Mouse (Mus musculus): Measurements from ENCODE around the gene Dmgdh.

DNA sequence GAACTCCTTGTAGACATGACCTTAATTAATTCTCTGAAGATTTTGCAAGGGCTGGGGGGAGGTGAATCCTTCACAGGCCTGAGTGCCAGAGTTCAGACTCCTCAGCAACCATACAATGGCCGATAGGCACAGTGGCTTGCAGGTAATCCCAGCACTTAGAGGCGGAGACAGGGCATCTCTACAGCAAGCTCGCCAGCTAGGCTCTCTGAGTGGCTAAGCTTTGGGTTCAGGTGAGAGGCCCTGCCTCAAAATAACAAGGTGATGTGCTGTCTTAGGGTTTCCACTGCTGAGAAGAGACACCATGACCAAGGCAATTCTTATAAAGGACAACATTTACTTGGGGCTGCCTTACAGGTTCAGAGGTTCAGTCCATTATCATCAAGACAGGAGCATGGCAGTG, 39.6 kb downstream of the Dmgdh start:
- TF ChIP-seq CTCF (IDR thresholded peaks at IDR 0.05; ENCODE audit: borderline replicate concordance, insufficient read depth, low read depth, low read length) (no peak), POLR2A (IDR thresholded peaks at IDR 0.05; ENCODE audit: borderline replicate concordance, insufficient read depth, low read length) (no peak)

All from cerebellum, adult 2 months (tissue).